Mouse (Mus musculus) testis, adult 2 months (tissue): Measurements from ENCODE around the gene Boc. TPM values are rescaled to one million over a fixed set of nuclear protein-coding genes. Genes with fewer than 3 reads are reported as not detected.

ENCODE experiments used
- H3K27ac ChIP-seq: fragments of 200-500 bp; 2 replicates; pipeline ENCODE4 v1.5.1; 2012; ENCODE audit warnings: low read depth, low read length; ENCODE audit not compliant: control insufficient read depth, insufficient read depth
- H3K27me3 ChIP-seq: fragments of 200-500 bp; 2 replicates; pipeline ENCODE4 v1.6.1; 2012; ENCODE audit warnings: mild to moderate bottlenecking, low read length, moderate library complexity; ENCODE audit not compliant: control insufficient read depth, insufficient read depth
- H3K36me3 ChIP-seq: fragments of 200-500 bp; 2 replicates; pipeline ENCODE4 v1.6.1; 2012; ENCODE audit warnings: mild to moderate bottlenecking, low read length; ENCODE audit not compliant: control insufficient read depth, insufficient read depth
- H3K4me1 ChIP-seq: fragments of 200-500 bp; 2 replicates; pipeline ENCODE4 v1.6.1; 2012; ENCODE audit warnings: low read length; ENCODE audit not compliant: control insufficient read depth, insufficient read depth
- H3K4me3 ChIP-seq: fragments of 200-500 bp; 2 replicates; pipeline ENCODE4 v1.5.1; 2012; ENCODE audit warnings: low read depth, mild to moderate bottlenecking, low read length, moderate library complexity, mixed read lengths; ENCODE audit not compliant: control insufficient read depth
- CTCF ChIP-seq: fragments of 200-500 bp; IDR thresholded peaks from 2 replicates; pipeline ENCODE4 v1.5.1; 2012; ENCODE audit warnings: low read depth, mild to moderate bottlenecking, inconsistent platforms, low read length, moderate library complexity; ENCODE audit not compliant: control insufficient read depth, insufficient read depth, insufficient replicate concordance
- POLR2A ChIP-seq: fragments of 200-500 bp; IDR thresholded peaks from 2 replicates; pipeline ENCODE4 v1.6.1; 2012; ENCODE audit warnings: low read depth, mild to moderate bottlenecking, inconsistent platforms, low read length, moderate library complexity; ENCODE audit not compliant: control insufficient read depth
- polyA plus RNA-seq: library from polyadenylated mRNA; depleted of rRNA; stranded (reverse); fragments of >200 nt; gene quantifications from 2 replicates; pipeline ENCODE4 v1.2.3, GENCODE M21; 2012

Boc gene
- polyA plus RNA-seq, 1 experiment, result 3.3 TPM

- H3K36me3 ChIP-seq, result no peaks in the 10 kb centered on the region
- H3K4me1 ChIP-seq, result no peaks in the 10 kb centered on the region
- no peak overlapping the region for H3K4me3 ChIP-seq
- H3K27me3 ChIP-seq, result no peaks in the 10 kb centered on the region
- TF ChIP-seq POLR2A (no peak), CTCF (no peak)
- no peak overlapping the region for H3K27ac ChIP-seq
Observed at GRCm38 (mm10) chr16:44589506-44589905, 30.8 kb upstream of the Boc start.

DNA sequence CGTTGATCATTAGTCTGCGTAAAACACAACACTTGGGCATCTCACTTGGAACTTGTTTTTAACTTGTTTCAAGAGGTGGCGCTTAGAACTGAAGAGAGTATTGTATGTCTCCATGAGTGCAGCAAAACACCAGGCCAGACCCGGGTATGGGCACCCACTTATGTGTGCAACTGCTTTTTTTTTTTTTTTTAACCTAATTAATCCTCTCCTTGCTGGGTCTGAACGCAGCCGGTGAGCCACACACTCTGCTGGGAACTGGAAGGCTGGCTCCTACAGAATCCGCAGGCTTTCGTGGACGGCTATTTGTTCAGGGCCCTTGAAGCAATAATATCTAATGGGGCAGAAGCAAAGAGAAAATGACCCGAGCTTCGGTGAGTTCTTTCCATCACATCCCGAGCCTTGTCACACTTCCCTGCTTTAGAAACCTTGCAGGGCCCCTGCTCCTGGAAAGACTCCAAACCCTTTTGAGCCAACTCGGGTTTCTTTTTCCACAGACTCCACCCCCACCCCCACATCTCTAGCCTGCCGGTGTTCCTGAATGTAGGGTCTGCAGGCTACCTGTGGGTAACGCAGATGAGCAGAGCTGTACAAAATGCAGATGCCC, 20.8 kb upstream of the Boc start:
- Histone ChIP-seq H3K27me3 (no peaks in the 10 kb centered on the region), H3K4me3 (no peak overlapping the region), H3K4me1 (peaks cover 8% of the 10 kb centered on the region), H3K27ac (no peak overlapping the region), H3K36me3 (no peaks in the 10 kb centered on the region)
- TF ChIP-seq CTCF (no peak), POLR2A (no peak)

DNA sequence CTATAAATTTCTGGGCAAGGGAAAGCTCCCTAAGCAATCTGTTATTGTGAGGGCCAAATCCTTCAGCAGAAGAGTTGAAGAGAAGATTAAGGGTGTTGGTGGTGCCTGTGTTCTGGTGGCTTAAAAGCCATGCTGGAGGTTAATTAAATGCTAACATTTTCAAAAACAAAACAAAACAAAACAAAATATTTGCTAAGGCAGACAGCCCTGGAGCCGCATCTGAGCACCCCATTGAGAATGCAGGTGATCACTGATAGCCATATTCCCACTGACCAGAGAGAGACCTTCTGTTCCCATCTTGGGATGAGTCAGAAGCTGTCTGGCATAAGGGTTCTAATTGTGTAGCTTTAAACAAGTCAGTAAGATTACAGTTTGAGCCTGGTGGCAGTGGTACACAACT, 19.9 kb upstream of the Boc start:
- Histone ChIP-seq H3K27me3 (no peaks in the 10 kb centered on the region), H3K4me3 (no peak overlapping the region), H3K4me1 (peaks cover 5% of the 10 kb centered on the region), H3K27ac (no peak overlapping the region), H3K36me3 (no peaks in the 10 kb centered on the region)
- TF ChIP-seq POLR2A, result no peak
- TF ChIP-seq CTCF, result no peak

DNA sequence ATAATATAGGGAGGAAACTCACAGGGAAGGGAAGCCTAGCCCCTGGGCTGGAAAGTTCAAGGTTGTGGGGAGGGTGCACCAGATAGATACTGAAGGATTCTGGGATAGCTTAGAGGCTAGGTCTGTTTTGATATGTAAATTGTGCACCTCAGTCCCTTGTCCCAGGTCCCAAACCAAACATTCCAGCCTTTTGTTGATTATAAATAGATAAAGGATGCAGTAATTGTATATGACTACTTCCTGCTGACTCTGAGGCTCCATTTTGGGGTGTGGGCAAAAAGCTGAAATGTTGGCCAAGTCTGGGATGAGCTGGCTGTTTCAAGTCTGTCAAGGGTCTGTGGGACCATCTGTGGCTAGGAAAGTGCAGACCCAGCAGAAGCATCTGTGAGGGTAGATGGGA, 9.4 kb upstream of the Boc start:
- TF ChIP-seq POLR2A, result no peak
- no peak for TF ChIP-seq CTCF
- H3K4me3 ChIP-seq, result no peak overlapping the region
- no peaks in the 10 kb centered on the region for H3K36me3 ChIP-seq
- H3K27ac ChIP-seq, result no peak overlapping the region
- no peaks in the 10 kb centered on the region for H3K27me3 ChIP-seq
- H3K4me1 ChIP-seq, result no peaks in the 10 kb centered on the region

DNA sequence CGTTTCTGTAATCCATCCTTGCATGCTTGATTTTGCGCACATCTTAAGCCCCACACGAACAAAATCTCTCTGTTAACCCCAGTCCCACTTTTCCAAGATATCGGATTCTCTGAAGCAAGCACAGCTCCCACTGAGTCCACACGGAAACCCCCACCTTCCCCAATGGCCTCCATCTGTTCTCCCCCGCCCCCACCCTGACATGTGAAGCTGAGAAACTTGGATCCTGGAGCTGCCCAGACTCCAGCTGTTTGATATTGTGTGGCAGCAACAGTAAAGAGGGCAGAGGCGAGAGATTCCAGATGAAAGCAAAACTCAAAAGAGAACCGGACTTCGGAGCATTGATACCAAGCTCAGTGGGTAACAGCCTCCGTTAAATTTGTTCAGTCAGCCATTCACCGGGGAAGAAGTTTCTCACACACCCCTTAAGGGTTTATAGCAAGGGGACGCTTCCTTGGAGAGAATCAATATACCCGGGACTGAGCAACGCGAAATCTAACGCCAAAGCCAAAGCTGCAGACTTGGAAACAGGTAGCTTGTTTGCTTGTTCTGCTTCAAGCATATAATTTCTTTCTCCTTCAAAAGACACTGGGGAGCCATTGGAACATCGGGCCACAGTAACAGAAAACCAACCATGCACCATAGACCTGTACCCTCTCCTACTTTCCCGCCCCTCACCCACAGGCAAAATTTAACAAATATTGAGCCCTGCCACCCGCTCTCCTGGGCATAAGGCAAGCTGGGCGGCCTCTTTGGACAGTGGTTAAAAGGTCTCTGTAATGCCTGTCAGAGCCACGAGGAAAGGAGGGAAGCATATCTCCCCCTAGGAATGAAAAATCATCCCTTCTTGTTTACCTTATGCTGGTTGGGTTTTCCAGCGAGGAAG, 6.9 kb upstream of the Boc start:
- Histone ChIP-seq H3K27me3 (no peaks in the 10 kb centered on the region), H3K36me3 (no peaks in the 10 kb centered on the region), H3K4me3 (no peak overlapping the region), H3K27ac (no peak overlapping the region), H3K4me1 (no peaks in the 10 kb centered on the region)
- no peak for TF ChIP-seq POLR2A
- TF ChIP-seq CTCF, result no peak

GRCm38 (mm10) chr16:44564359-44564758, 5.7 kb upstream of the Boc start:
- H3K36me3 ChIP-seq, result no peaks in the 10 kb centered on the region
- H3K4me1 ChIP-seq, result peaks cover under 1% of the 10 kb centered on the region; the same call in 1 of the 2 replicates
- no peaks in the 10 kb centered on the region for H3K27me3 ChIP-seq
- TF ChIP-seq POLR2A (no peak), CTCF (no peak)
- H3K27ac ChIP-seq, result no peak overlapping the region
- no peak overlapping the region for H3K4me3 ChIP-seq

GRCm38 (mm10) chr16:44562061-44562460, 3.4 kb upstream of the Boc start:
- Histone ChIP-seq H3K27ac (no peak overlapping the region), H3K4me1 (peaks cover 13% of the 10 kb centered on the region), H3K4me3 (no peak overlapping the region), H3K27me3 (peaks cover 5% of the 10 kb centered on the region), H3K36me3 (no peaks in the 10 kb centered on the region)
- TF ChIP-seq CTCF (no peak), POLR2A (no peak)
